Mouse (Mus musculus): ENCODE measurements around the gene Nutm2.
"Not testable (repeated sequence)": the region's sequence is repeated elsewhere in the genome, so short reads cannot be mapped to it uniquely, and the experiment has no call there.

Gene Nutm2

GRCm38 (mm10) chr13:50467007-50467406 is at the start of gene Nutm2:
TSS of gene Nutm2 (plus strand) at chr13:50467307.
- DNase-seq (ENCODE audit: low spot score in 2 of 2) = no peak

GRCm38 (mm10) chr13:50417389-50418183 is 49.5 kb upstream of the Nutm2 start, which contains the start of gene Fbxw17:
TSS of gene Fbxw17 (plus strand) at chr13:50417864.
- DNase-seq (ENCODE audit: low spot score in 2 of 2) = peak; percentile 44 to 79

GRCm38 (mm10) chr13:50418421-50418820 is 48.7 kb upstream of the Nutm2 start:
- DNase-seq (ENCODE audit: low spot score in 2 of 2) = no peak

GRCm38 (mm10) chr13:50423625-50424209 is 43.4 kb upstream of the Nutm2 start:
- no peak for DNase-seq (ENCODE audit: low spot score in 2 of 2)

GRCm38 (mm10) chr13:50424517-50424916 is 42.6 kb upstream of the Nutm2 start:
- no peak for DNase-seq (ENCODE audit: low spot score in 2 of 2)

GRCm38 (mm10) chr13:50426686-50427085 is 40.4 kb upstream of the Nutm2 start:
- DNase-seq (ENCODE audit: low spot score in 2 of 2) = no peak

- no peak for DNase-seq (ENCODE audit: low spot score in 2 of 2)
Measured at GRCm38 (mm10) chr13:50443812-50444211, 23.3 kb upstream of the Nutm2 start, which contains the start of gene Gm47429. TSS of gene Gm47429 (minus strand) at chr13:50443912.

- no peak for DNase-seq (ENCODE audit: low spot score in 2 of 2)
Measured at GRCm38 (mm10) chr13:50445261-50445660, 21.8 kb upstream of the Nutm2 start.

GRCm38 (mm10) chr13:50452266-50452665 is 14.8 kb upstream of the Nutm2 start:
- not testable (repeated sequence) for DNase-seq (ENCODE audit: low spot score in 2 of 2)

GRCm38 (mm10) chr13:50453426-50453825 is 13.7 kb upstream of the Nutm2 start:
- no peak for DNase-seq (ENCODE audit: low spot score in 2 of 2)

GRCm38 (mm10) chr13:50460433-50460832 is 6.7 kb upstream of the Nutm2 start:
- not testable (repeated sequence) for DNase-seq (ENCODE audit: low spot score in 2 of 2)

- DNase-seq (ENCODE audit: low spot score in 2 of 2) = no peak
Measured at GRCm38 (mm10) chr13:50464621-50465562, 2.2 kb upstream of the Nutm2 start.

GRCm38 (mm10) chr13:50488510-50488909 is 21.4 kb downstream of the Nutm2 start:
- not testable (repeated sequence) for DNase-seq (ENCODE audit: low spot score in 2 of 2)

- not testable (repeated sequence) for DNase-seq (ENCODE audit: low spot score in 2 of 2)
Measured at GRCm38 (mm10) chr13:50510470-50511343, 43.6 kb downstream of the Nutm2 start.

Data from left cerebral cortex, adult 9 months (tissue).